Comparison of ENCODE assay signal across 7 mouse cellular contexts in the genomic region with DNA sequence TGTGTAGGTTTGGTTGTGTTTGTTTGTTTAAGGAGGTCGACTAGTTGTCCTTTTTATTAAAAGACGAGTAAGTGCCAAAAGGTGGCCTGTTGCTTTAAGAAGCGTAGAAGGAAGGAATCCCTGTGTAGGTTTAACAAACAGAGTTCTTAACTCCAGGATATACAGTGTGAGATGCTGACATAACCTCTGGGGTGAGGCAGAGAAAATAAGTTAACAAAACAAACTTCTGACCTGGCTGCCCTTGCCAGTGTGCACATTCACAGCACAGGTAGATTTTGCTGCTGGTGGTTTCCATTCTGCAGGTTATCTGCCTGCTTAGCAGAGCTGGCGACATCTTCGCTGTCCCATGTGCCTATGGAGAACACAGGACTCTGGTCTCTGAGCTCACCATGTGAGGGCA.
"Had no signal": no experiment of that assay in that cellular context is flagged by ENCODE, and none has a peak within 500 bp of the region (broad histone marks: within the 10 kb centered on the region; RNA-seq: fewer than 3 reads in every experiment).

No protein-coding gene starts in this region.

- H3K9ac ChIP-seq: kidney, embryonic 15.5 days; limb, embryonic 12.5 days; limb, embryonic 15.5 days; lung, embryonic 15.5 days; midbrain, embryonic 13.5 days had no signal

- H3K4me1 ChIP-seq: kidney, embryonic 15.5 days; limb, embryonic 12.5 days; midbrain, embryonic 10.5 days; midbrain, embryonic 13.5 days had no signal

- H3K27me3 ChIP-seq: kidney, embryonic 15.5 days; limb, embryonic 12.5 days; limb, embryonic 15.5 days; lung, embryonic 15.5 days; megakaryocyte, embryonic 14.5 days; midbrain, embryonic 13.5 days had no signal

- H3K9me3 ChIP-seq: kidney, embryonic 15.5 days; limb, embryonic 12.5 days; limb, embryonic 15.5 days; lung, embryonic 15.5 days; midbrain, embryonic 10.5 days; midbrain, embryonic 13.5 days had no signal

- H3K4me2 ChIP-seq: kidney, embryonic 15.5 days; limb, embryonic 12.5 days; limb, embryonic 15.5 days; lung, embryonic 15.5 days; midbrain, embryonic 13.5 days had no signal

- H3K27ac ChIP-seq: kidney, embryonic 15.5 days; limb, embryonic 12.5 days; limb, embryonic 15.5 days; lung, embryonic 15.5 days; midbrain, embryonic 10.5 days; midbrain, embryonic 13.5 days had no signal

- H3K36me3 ChIP-seq: lung, embryonic 15.5 days had no signal

- H3K4me3 ChIP-seq: kidney, embryonic 15.5 days; limb, embryonic 12.5 days; limb, embryonic 15.5 days; lung, embryonic 15.5 days; megakaryocyte, embryonic 14.5 days; midbrain, embryonic 10.5 days; midbrain, embryonic 13.5 days had no signal
